Mouse (Mus musculus) myocyte (in vitro differentiated cells): ENCODE measurements around the gene Tmem251. TPM values are rescaled to one million over a fixed set of nuclear protein-coding genes. Genes with fewer than 3 reads are reported as not detected.

Experiments used
- H3K27me3 ChIP-seq: one replicate; pipeline ENCODE4 v1.6.1; 2011; ENCODE audit not compliant: control insufficient read depth, insufficient read depth, insufficient read length
- H3K36me3 ChIP-seq: one replicate; pipeline ENCODE4 v1.6.1; 2011; ENCODE audit not compliant: control insufficient read depth, insufficient read depth
- H3K4me2 ChIP-seq: one replicate; pipeline ENCODE4 v1.6.1; 2011; ENCODE audit warnings: low read depth, control low read depth
- H3K4me3 ChIP-seq: one replicate; pipeline ENCODE4 v1.5.1; 2011; ENCODE audit warnings: mild to moderate bottlenecking, control low read depth, moderate library complexity
- H3K79me2 ChIP-seq: one replicate; pipeline ENCODE4 v1.6.1; 2011; ENCODE audit not compliant: control insufficient read depth, insufficient read depth
- H3ac ChIP-seq: one replicate; pipeline ENCODE4 v1.6.1; 2011; ENCODE audit not compliant: control insufficient read depth, insufficient read length
- CEBPB ChIP-seq: IDR thresholded peaks from 2 replicates; pipeline ENCODE4 v1.6.1; 2011; ENCODE audit warnings: mild to moderate bottlenecking, moderate library complexity; ENCODE audit not compliant: poor library complexity, insufficient read depth, severe bottlenecking
- E2F4 ChIP-seq: IDR thresholded peaks from one replicate; pipeline ENCODE4 v1.6.1; 2011; ENCODE audit warnings: mild to moderate bottlenecking, control low read depth, moderate library complexity; ENCODE audit not compliant: insufficient read depth
- MAX ChIP-seq: IDR thresholded peaks from one replicate; pipeline ENCODE4 v1.6.1; 2011; ENCODE audit warnings: low read depth, mild to moderate bottlenecking, control low read depth
- MYOD1 ChIP-seq, 3 experiments: IDR thresholded peaks; one replicate each; pipeline ENCODE4 v1.6.1; 2011; ENCODE audit warnings: control low read depth in 2 of 3, low read depth in 2 of 3, mild to moderate bottlenecking in 2 of 3, moderate library complexity in 1 of 3; ENCODE audit not compliant: insufficient read length in 2 of 3, control insufficient read depth in 1 of 3
- MYOG ChIP-seq, 3 experiments: IDR thresholded peaks; one replicate each; pipeline ENCODE4 v1.6.1; 2011; ENCODE audit warnings: control low read depth in 2 of 3, low read depth in 2 of 3, mild to moderate bottlenecking in 2 of 3; ENCODE audit not compliant: insufficient read length in 2 of 3, control insufficient read depth in 1 of 3, insufficient read depth in 1 of 3
- POLR2A ChIP-seq: IDR thresholded peaks from one replicate; pipeline ENCODE4 v1.6.1; 2011; ENCODE audit warnings: low read depth, mild to moderate bottlenecking, control low read depth, moderate library complexity; ENCODE audit not compliant: insufficient read length
- POLR2AphosphoS2 ChIP-seq: IDR thresholded peaks from one replicate; pipeline ENCODE4 v1.6.1; 2011; ENCODE audit warnings: low read depth, control low read depth; ENCODE audit not compliant: insufficient read length
- REST ChIP-seq: IDR thresholded peaks from one replicate; pipeline ENCODE4 v1.6.1; 2011; ENCODE audit warnings: mild to moderate bottlenecking, control low read depth, moderate library complexity; ENCODE audit not compliant: insufficient read depth, insufficient read length
- SRF ChIP-seq: IDR thresholded peaks from one replicate; pipeline ENCODE4 v1.6.1; 2011; ENCODE audit warnings: low read depth; ENCODE audit not compliant: control insufficient read depth, insufficient read length
- TCF12 ChIP-seq: IDR thresholded peaks from one replicate; pipeline ENCODE4 v1.6.1; 2011; ENCODE audit warnings: mild to moderate bottlenecking, control low read depth; ENCODE audit not compliant: poor library complexity, insufficient read depth, severe bottlenecking
- TCF3 ChIP-seq: IDR thresholded peaks from one replicate; pipeline ENCODE4 v1.6.1; 2011; ENCODE audit warnings: low read depth, control low read depth; ENCODE audit not compliant: insufficient read length
- USF1 ChIP-seq: IDR thresholded peaks from one replicate; pipeline ENCODE4 v1.6.1; 2011; ENCODE audit warnings: low read depth, mild to moderate bottlenecking, control low read depth, moderate library complexity
- polyA plus RNA-seq: library from polyadenylated mRNA; unstranded; fragments of >200 nt; fragmentation: generic; extraction: Trizol; gene quantifications from one replicate; pipeline ENCODE4 v1.2.1, GENCODE M21; 2012; ENCODE audit warnings: missing spikeins

Tmem251 gene
- polyA plus RNA-seq, 1 experiment, result 2.9 TPM

DNA sequence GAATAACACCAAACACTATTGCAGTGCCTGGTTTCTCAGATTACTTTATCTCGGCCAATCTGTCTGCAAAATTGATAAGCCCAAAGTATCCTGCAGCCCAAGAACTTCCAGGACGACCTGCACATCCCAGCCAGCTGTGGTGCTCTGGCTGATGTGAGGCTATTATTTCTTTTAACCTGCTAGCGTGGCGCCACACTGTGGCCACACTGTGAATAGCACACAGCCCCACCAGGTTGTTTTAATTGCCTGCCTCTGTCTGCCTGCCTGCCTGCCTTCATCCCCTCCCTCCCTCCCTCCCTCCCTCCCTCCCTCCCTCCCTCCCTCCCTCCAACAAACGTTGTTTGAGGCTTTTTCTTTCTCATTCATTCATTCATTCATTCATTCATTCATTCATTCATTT is 10.2 kb upstream of the Tmem251 start:
- Histone ChIP-seq H3K79me2 (no peaks in the 10 kb centered on the region), H3K4me2 (no peak overlapping the region), H3K4me3 (no peak overlapping the region), H3K36me3 (no peaks in the 10 kb centered on the region), H3K27me3 (no peaks in the 10 kb centered on the region), H3ac (no peak overlapping the region)
- TF ChIP-seq SRF (no peak), TCF12 (no peak), MAX (no peak), REST (no peak), POLR2A (no peak), USF1 (no peak), MYOG (IDR thresholded peaks at IDR 0.05; ENCODE audit: control insufficient read depth in 1 of 3, insufficient read depth in 1 of 3, insufficient read length in 2 of 3, low read depth in 2 of 3) (no peak)

GRCm38 (mm10) chr12:102739096-102739495 is 4.5 kb upstream of the Tmem251 start:
- Histone ChIP-seq H3ac (no peak overlapping the region), H3K4me3 (no peak overlapping the region), H3K79me2 (peaks cover 3% of the 10 kb centered on the region), H3K27me3 (no peaks in the 10 kb centered on the region), H3K4me2 (no peak overlapping the region), H3K36me3 (no peaks in the 10 kb centered on the region)
- no peak for TF ChIP-seq SRF
- no peak for TF ChIP-seq POLR2AphosphoS2
- TF ChIP-seq USF1, result no peak
- TF ChIP-seq REST, result no peak
- no peak for TF ChIP-seq E2F4
- TF ChIP-seq TCF12, result no peak
- TF ChIP-seq MYOD1 (IDR thresholded peaks at IDR 0.05; ENCODE audit: control insufficient read depth in 1 of 3, insufficient read length in 2 of 3, low read depth in 2 of 3), result no peak
- no peak for TF ChIP-seq MYOG (IDR thresholded peaks at IDR 0.05; ENCODE audit: control insufficient read depth in 1 of 3, insufficient read depth in 1 of 3, insufficient read length in 2 of 3, low read depth in 2 of 3)

- H3K27me3 ChIP-seq, result no peaks in the 10 kb centered on the region
- no peak overlapping the region for H3ac ChIP-seq
- no peak overlapping the region for H3K4me2 ChIP-seq
- no peaks in the 10 kb centered on the region for H3K36me3 ChIP-seq
- no peak for TF ChIP-seq TCF12
- no peak for TF ChIP-seq USF1
- H3K4me3 ChIP-seq, result no peak overlapping the region
- peaks cover 15% of the 10 kb centered on the region for H3K79me2 ChIP-seq
These were observed 3.3 kb upstream of the Tmem251 start for GRCm38 (mm10) chr12:102740285-102740684.

GRCm38 (mm10) chr12:102742056-102742455 is 1.5 kb upstream of the Tmem251 start:
- Histone ChIP-seq H3K4me3 (no peak overlapping the region), H3K36me3 (no peaks in the 10 kb centered on the region), H3K4me2 (no peak overlapping the region), H3ac (no peak overlapping the region), H3K79me2 (peaks cover 32% of the 10 kb centered on the region), H3K27me3 (no peaks in the 10 kb centered on the region)
- TF ChIP-seq CEBPB (no peak), SRF (no peak), POLR2AphosphoS2 (no peak), E2F4 (no peak), MAX (no peak), POLR2A (no peak), MYOG (IDR thresholded peaks at IDR 0.05; ENCODE audit: control insufficient read depth in 1 of 3, insufficient read depth in 1 of 3, insufficient read length in 2 of 3, low read depth in 2 of 3) (no peak), MYOD1 (IDR thresholded peaks at IDR 0.05; ENCODE audit: control insufficient read depth in 1 of 3, insufficient read length in 2 of 3, low read depth in 2 of 3) (no peak), TCF12 (no peak)

DNA sequence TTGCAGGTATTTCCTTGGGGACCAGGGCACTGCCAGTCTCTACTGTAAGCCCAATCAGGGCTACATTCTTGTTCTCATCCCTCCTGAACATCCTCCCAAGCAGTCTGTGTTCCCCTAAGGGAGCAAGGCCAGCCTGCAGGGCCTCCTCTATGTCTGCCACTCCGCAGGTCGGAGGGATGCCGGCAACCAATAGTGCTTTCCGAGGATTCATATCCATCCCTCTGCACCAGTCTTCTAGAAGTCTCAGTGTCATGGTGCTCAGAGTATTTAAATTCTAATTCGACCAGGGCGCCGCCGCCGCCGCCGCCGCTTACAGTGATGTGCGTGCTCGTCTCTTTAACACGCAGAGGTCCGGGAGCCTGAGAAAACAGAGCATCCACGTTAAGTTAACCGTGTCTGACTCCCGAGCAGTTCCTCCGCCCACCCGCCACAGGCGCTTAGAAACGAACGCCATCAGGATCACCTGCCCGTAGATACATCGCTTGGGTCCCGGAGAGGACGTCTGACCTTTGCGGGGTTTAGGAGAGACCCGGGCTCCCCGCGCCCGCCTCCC is 450 bp upstream of the Tmem251 start:
- H3ac ChIP-seq, result peak overlapping the region; percentile 45
- H3K4me3 ChIP-seq, result peak overlapping the region; percentile 49
- no peaks in the 10 kb centered on the region for H3K36me3 ChIP-seq
- no peaks in the 10 kb centered on the region for H3K27me3 ChIP-seq
- no peak for TF ChIP-seq TCF12
- TF ChIP-seq TCF3, result no peak
- TF ChIP-seq POLR2A, result no peak
- TF ChIP-seq MYOG (IDR thresholded peaks at IDR 0.05; ENCODE audit: control insufficient read depth in 1 of 3, insufficient read depth in 1 of 3, insufficient read length in 2 of 3, low read depth in 2 of 3), result no peak
- no peak for TF ChIP-seq REST
- TF ChIP-seq E2F4, result no peak
- H3K4me2 ChIP-seq, result peak overlapping the region; percentile 91
- H3K79me2 ChIP-seq, result peaks cover 34% of the 10 kb centered on the region
